Mouse (Mus musculus): ENCODE data around the gene Tat. TPM values are rescaled to one million over a fixed set of nuclear protein-coding genes. Genes with fewer than 3 reads are reported as not detected.

Tat gene
- 0.04 TPM in 1 of 2 replicates, not detected in the other for polyA plus RNA-seq (2012; rRNA removed)

GRCm38 (mm10) chr8:109990224-109990623 is at the start of gene Tat:
Tat (plus strand) TSS chr8:109990437.
- Histone ChIP-seq H3K27me3 (replicated peaks; ENCODE audit: control insufficient read depth, insufficient read depth, low read length) (no peaks in the 10 kb centered on the region), H3K4me3 (ENCODE audit: insufficient read depth, low read depth, low read length) (no peak within 1 kb of the TSS), H3K36me3 (ENCODE audit: control insufficient read depth, insufficient read depth, low read length) (no peaks in the 10 kb centered on the region), H3K27ac (ENCODE audit: insufficient read depth, low read depth, low read length) (no peak within 1 kb of the TSS), H3K4me1 (ENCODE audit: control insufficient read depth, insufficient read depth, low read length) (no peaks in the 10 kb centered on the region)
- 80% methylated on average over 8 of the region's 8 CpGs for WGBS
- TF ChIP-seq POLR2A (IDR thresholded peaks at IDR 0.05; ENCODE audit: low read depth, low read length): no peak
- TF ChIP-seq CTCF (conservative IDR thresholded peaks at IDR 0.05; ENCODE audit: insufficient read depth, insufficient read length, low read depth, low read length): no peak
- DNase-seq: no peak

GRCm38 (mm10) chr8:109941606-109942360 is 48.5 kb upstream of the Tat start:
- H3K27me3 ChIP-seq (replicated peaks; ENCODE audit: control insufficient read depth, insufficient read depth, low read length): no peaks in the 10 kb centered on the region
- peaks cover 18% of the 10 kb centered on the region for H3K4me1 ChIP-seq (ENCODE audit: control insufficient read depth, insufficient read depth, low read length)
- WGBS: 45% methylated on average over 2 of the region's 2 CpGs
- no peaks in the 10 kb centered on the region for H3K36me3 ChIP-seq (ENCODE audit: control insufficient read depth, insufficient read depth, low read length)
- no peak for DNase-seq
- no peak overlapping the region for H3K4me3 ChIP-seq (ENCODE audit: insufficient read depth, low read depth, low read length)
- TF ChIP-seq CTCF (conservative IDR thresholded peaks at IDR 0.05; ENCODE audit: insufficient read depth, insufficient read length, low read depth, low read length) (no peak), POLR2A (IDR thresholded peaks at IDR 0.05; ENCODE audit: low read depth, low read length) (no peak)
- no peak overlapping the region for H3K27ac ChIP-seq (ENCODE audit: insufficient read depth, low read depth, low read length)

GRCm38 (mm10) chr8:109945153-109945632 is 45.0 kb upstream of the Tat start:
- 22% methylated on average over 9 of the region's 9 CpGs for WGBS
- Histone ChIP-seq H3K27me3 (replicated peaks; ENCODE audit: control insufficient read depth, insufficient read depth, low read length) (no peaks in the 10 kb centered on the region), H3K27ac (ENCODE audit: insufficient read depth, low read depth, low read length) (no peak overlapping the region), H3K36me3 (ENCODE audit: control insufficient read depth, insufficient read depth, low read length) (no peaks in the 10 kb centered on the region), H3K4me1 (ENCODE audit: control insufficient read depth, insufficient read depth, low read length) (peaks cover 20% of the 10 kb centered on the region), H3K4me3 (ENCODE audit: insufficient read depth, low read depth, low read length) (no peak overlapping the region)
- peak; percentile 77 for DNase-seq
- no peak for TF ChIP-seq CTCF (conservative IDR thresholded peaks at IDR 0.05; ENCODE audit: insufficient read depth, insufficient read length, low read depth, low read length)
- no peak for TF ChIP-seq POLR2A (IDR thresholded peaks at IDR 0.05; ENCODE audit: low read depth, low read length)

GRCm38 (mm10) chr8:109945694-109946093 is 44.5 kb upstream of the Tat start:
- H3K27ac ChIP-seq (ENCODE audit: insufficient read depth, low read depth, low read length): peak overlapping the region; percentile 92

GRCm38 (mm10) chr8:109946272-109946671 is 44.0 kb upstream of the Tat start:
- no peak for TF ChIP-seq CTCF (conservative IDR thresholded peaks at IDR 0.05; ENCODE audit: insufficient read depth, insufficient read length, low read depth, low read length)
- TF ChIP-seq POLR2A (IDR thresholded peaks at IDR 0.05; ENCODE audit: low read depth, low read length): no peak
- peak; percentile 80 for DNase-seq
- no peaks in the 10 kb centered on the region for H3K27me3 ChIP-seq (replicated peaks; ENCODE audit: control insufficient read depth, insufficient read depth, low read length)
- no peaks in the 10 kb centered on the region for H3K36me3 ChIP-seq (ENCODE audit: control insufficient read depth, insufficient read depth, low read length)
- H3K4me1 ChIP-seq (ENCODE audit: control insufficient read depth, insufficient read depth, low read length): peaks cover 20% of the 10 kb centered on the region
- WGBS: 52% methylated on average over 7 of the region's 7 CpGs
- no peak overlapping the region for H3K4me3 ChIP-seq (ENCODE audit: insufficient read depth, low read depth, low read length)
- H3K27ac ChIP-seq (ENCODE audit: insufficient read depth, low read depth, low read length): peak overlapping the region; percentile 92

More at GRCm38 (mm10) chr8:109945694-109946093, 44.5 kb upstream of the Tat start:
- H3K4me3 ChIP-seq (ENCODE audit: insufficient read depth, low read depth, low read length): no peak overlapping the region
- peaks cover 20% of the 10 kb centered on the region for H3K4me1 ChIP-seq (ENCODE audit: control insufficient read depth, insufficient read depth, low read length)
- WGBS: 33% methylated on average over 7 of the region's 7 CpGs
- no peaks in the 10 kb centered on the region for H3K36me3 ChIP-seq (ENCODE audit: control insufficient read depth, insufficient read depth, low read length)
- H3K27me3 ChIP-seq (replicated peaks; ENCODE audit: control insufficient read depth, insufficient read depth, low read length): no peaks in the 10 kb centered on the region
- TF ChIP-seq CTCF (conservative IDR thresholded peaks at IDR 0.05; ENCODE audit: insufficient read depth, insufficient read length, low read depth, low read length): no peak
- TF ChIP-seq POLR2A (IDR thresholded peaks at IDR 0.05; ENCODE audit: low read depth, low read length): no peak
- DNase-seq: no peak

GRCm38 (mm10) chr8:109947447-109948284 is 42.6 kb upstream of the Tat start:
- no peaks in the 10 kb centered on the region for H3K36me3 ChIP-seq (ENCODE audit: control insufficient read depth, insufficient read depth, low read length)
- no peak overlapping the region for H3K27ac ChIP-seq (ENCODE audit: insufficient read depth, low read depth, low read length)
- no peak for DNase-seq
- TF ChIP-seq CTCF (conservative IDR thresholded peaks at IDR 0.05; ENCODE audit: insufficient read depth, insufficient read length, low read depth, low read length) (peak; percentile 60), POLR2A (IDR thresholded peaks at IDR 0.05; ENCODE audit: low read depth, low read length) (no peak)
- no peak overlapping the region for H3K4me3 ChIP-seq (ENCODE audit: insufficient read depth, low read depth, low read length)
- 31% methylated on average over 26 of the region's 26 CpGs for WGBS
- no peaks in the 10 kb centered on the region for H3K27me3 ChIP-seq (replicated peaks; ENCODE audit: control insufficient read depth, insufficient read depth, low read length)
- peaks cover 20% of the 10 kb centered on the region for H3K4me1 ChIP-seq (ENCODE audit: control insufficient read depth, insufficient read depth, low read length)

- Histone ChIP-seq H3K4me3 (ENCODE audit: insufficient read depth, low read depth, low read length) (no peak overlapping the region), H3K4me1 (ENCODE audit: control insufficient read depth, insufficient read depth, low read length) (peaks cover 20% of the 10 kb centered on the region), H3K36me3 (ENCODE audit: control insufficient read depth, insufficient read depth, low read length) (no peaks in the 10 kb centered on the region), H3K27ac (ENCODE audit: insufficient read depth, low read depth, low read length) (no peak overlapping the region), H3K27me3 (replicated peaks; ENCODE audit: control insufficient read depth, insufficient read depth, low read length) (no peaks in the 10 kb centered on the region)
- DNase-seq: no peak
- no peak for TF ChIP-seq CTCF (conservative IDR thresholded peaks at IDR 0.05; ENCODE audit: insufficient read depth, insufficient read length, low read depth, low read length)
- no peak for TF ChIP-seq POLR2A (IDR thresholded peaks at IDR 0.05; ENCODE audit: low read depth, low read length)
- 29% methylated on average over 19 of the region's 19 CpGs for WGBS
Measured at GRCm38 (mm10) chr8:109948285-109948564, 42.0 kb upstream of the Tat start.

Data from kidney, adult 2 months (tissue).